Mouse (Mus musculus) adrenal gland, adult 2 months (tissue): Measurements from ENCODE around the gene Fam221a. TPM values are rescaled to one million over a fixed set of nuclear protein-coding genes. Genes with fewer than 3 reads are reported as not detected.

ENCODE experiments used
- DNase-seq: peaks from one replicate; pipeline ENCODE4 v3.0.0; 2021
- long read RNA-seq: library from polyadenylated mRNA; stranded (forward); transcript quantifications from one replicate; pipeline ENCODE4 v2.0.0, GENCODE M21; 2021
- polyA plus RNA-seq: library from polyadenylated mRNA; depleted of rRNA; stranded (reverse); fragments of >200 nt; gene quantifications from 2 replicates; pipeline ENCODE4 v1.2.3, GENCODE M21; 2012; rRNA removed
- total RNA-seq, 2 experiments: library from RNA; stranded (reverse); gene quantifications; 2 replicates each; pipeline ENCODE4 v1.2.3; 2021

Gene Fam221a
- total RNA-seq: 1 to 10 TPM in 1 of 2 experiments, under 1 TPM in 1; 0.69 to 2.6 TPM
- 1.7 and 1.8 TPM in 2 replicates for polyA plus RNA-seq
- long read RNA-seq, partial matches to known transcripts: 0 of 1 reads
- long read RNA-seq, other reads (novel, unspliced or antisense): 0 of 1 reads

DNA sequence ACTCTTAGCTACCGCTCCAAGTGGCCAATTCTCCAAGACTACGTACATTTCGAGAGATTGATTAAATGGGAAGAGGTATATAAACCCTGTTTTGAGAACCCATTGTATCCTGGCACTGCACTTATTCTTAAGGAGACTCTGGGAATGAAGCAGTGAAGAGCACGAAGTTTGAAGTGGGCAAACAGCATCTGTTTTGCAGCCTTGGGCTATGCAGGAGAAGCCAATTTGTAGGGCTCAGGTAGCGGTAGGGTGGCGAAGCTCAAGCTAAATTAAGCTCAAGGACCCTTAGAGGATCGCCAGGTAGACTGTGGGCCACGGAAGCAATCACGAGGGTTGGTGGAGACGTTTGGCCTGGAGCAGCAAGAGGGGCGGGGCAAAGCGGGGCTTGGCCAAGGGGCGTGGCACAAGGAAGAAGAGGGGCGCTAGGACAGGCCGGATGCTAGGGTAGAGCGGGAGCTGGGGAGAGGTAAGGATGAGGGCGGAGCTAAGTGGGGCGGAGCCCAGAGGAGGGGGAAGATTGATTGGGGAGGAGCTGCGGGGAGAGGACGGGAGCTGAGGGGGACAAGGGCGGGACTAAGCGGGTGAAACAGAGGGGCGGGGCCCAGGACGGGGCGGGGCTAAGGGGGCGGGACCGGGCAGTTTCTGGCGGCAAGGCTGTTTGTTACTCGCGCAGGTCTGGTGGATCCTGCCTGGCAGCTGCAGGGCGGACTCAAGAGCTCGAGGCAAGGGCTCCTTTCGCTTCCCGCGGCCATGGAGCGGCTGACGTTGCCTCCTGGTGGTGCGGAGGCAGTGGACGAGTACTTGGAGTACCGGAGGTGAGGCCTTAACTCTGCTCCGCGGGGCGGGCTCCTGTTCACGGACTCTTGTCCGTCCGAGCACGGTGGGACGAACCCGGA is at the start of gene Fam221a:
Gene Fam221a, plus strand, starts transcription at position 581 of the 896 bp plus-strand sequence.
- DNase-seq: peak; percentile 92

DNA sequence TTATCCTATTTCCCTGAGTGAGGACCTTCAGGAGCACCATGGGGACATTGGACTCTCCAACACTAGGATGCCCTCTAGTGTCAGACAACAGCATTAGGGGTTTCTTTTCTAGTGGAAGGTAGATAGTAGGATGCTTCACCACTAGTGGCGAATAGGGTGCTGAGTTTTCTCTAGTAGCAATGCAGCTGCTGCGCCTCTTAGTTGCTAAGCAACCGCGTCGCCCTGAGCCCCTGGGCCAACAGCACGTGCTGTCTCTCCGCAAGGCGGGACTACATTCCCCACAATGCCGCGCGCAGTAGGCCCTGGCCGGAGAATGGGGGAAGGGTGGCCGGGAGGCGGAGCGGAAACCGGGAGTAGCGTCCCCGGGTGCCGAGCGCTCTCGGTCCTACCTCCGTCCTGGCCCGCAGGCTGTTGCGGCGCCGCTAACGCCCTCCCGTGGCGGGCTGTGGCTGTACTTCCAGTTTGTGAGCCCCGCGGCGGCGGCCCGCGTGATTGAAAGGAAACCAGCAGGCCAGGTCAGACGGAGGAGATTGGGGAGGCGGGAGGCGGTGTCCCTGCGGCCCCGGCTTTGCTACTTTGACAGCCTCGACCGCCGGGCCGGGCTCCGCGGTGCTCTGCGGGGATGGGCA is 48.5 kb upstream of the Fam221a start, which contains the start of gene Ccdc126:
Gene Ccdc126, plus strand, starts transcription at position 309 of the 629 bp plus-strand sequence.
- DNase-seq: peak; percentile 99

GRCm38 (mm10) chr6:49319595-49320315 is 47.8 kb upstream of the Fam221a start:
- no peak for DNase-seq

- DNase-seq: no peak
These were observed 46.2 kb upstream of the Fam221a start for GRCm38 (mm10) chr6:49321341-49321740.

DNA sequence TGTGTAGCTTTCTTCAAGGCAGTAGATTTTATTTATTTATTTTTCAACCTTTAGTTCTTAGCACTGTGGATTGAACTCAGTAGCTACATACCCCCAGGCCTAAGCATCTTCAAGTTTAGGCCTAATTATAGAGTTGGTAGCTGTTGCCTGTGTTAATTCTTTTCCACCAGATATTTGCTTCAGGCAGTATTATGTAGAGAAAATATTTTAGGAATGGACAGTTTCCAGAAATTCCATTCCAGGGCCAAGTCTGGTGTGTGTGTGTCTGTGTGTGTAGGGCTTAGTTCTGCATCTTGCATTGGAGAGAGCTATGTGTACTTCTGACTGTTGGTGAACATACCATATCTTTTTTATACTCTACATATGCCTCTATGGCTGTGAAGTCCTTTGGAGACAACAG is 45.5 kb upstream of the Fam221a start:
- DNase-seq: no peak

GRCm38 (mm10) chr6:49322986-49323385 is 44.6 kb upstream of the Fam221a start:
- DNase-seq: peak; percentile 37

DNA sequence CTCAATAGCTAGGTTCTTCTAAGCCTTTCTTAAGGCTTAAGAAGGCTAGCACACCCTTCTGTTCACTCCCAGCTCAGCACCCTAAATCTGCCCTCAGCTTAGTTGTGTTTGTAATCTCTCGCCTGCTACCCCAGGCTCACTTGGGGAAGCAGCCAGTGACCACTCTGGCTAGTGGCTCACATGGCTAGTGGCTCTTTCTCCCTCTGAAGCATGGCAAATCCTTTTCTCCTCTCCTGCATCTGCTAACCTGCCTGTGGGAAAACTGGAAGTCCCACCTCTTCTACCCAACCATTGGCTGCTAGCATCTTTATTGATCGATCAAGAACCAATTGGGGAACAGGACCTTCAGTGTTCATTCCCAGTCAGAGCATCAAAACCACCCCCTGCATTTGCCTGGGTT is 43.0 kb upstream of the Fam221a start:
- DNase-seq: no peak

DNA sequence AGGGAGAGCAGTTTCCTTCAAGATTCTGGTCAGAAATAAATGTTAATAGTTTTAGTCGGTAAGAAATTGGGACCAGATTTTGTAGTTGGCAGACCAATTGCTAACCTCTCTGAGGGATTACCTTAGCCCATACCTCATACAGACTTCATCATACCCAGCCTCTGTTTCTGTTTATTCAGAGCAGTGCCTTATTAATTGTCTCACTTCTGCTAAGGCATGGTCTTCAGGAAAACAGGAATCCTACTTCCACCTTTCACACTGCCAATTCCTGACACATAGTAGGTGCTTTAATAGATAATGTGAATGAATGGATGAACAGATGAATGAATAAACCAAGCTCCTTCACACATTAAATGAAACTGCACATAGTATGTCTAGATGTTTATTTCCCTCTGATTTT is 42.2 kb upstream of the Fam221a start:
- DNase-seq: no peak

GRCm38 (mm10) chr6:49326846-49327245 is 40.7 kb upstream of the Fam221a start:
- DNase-seq: no peak

DNA sequence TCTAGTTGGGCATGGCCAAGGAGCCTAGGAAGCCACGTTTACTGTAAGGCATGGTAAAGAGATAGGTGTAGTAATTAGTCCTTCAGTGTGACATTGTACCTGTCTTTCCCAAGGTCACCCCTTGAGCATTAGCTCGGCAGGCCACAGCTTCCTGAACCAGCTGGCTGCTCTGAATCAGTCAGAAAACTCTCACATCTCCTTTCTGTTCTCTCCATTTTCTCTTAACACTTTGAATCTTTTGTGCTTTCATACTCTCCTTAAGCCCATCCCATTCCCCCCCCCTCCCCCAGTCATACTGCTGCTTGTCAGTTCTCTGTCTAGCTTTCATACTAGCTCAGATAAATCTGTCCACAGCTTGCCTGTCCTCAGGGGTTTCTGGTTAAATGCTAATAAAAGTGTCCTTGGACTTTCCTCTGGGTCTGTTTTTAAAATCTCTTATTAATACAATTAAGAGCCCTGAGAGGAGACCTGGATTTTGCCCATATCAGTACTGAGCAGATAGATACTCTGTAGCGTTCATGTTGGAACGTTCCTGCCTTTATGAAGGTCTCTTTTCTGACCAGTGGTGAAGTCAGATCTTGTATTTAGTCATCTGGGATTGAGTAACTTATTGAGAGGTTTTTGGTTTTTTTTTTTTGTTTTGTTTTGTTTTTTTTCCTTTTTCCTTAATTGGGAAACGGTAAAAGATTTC is 36.0 kb upstream of the Fam221a start:
- DNase-seq: peak; percentile 27

- DNase-seq: peak; percentile 27
These were observed 35.5 kb upstream of the Fam221a start for GRCm38 (mm10) chr6:49332060-49332370.

GRCm38 (mm10) chr6:49338566-49338965 is 29.0 kb upstream of the Fam221a start:
- DNase-seq: no peak

- no peak for DNase-seq
These were observed 28.4 kb upstream of the Fam221a start for GRCm38 (mm10) chr6:49339145-49339544.

- DNase-seq: no peak
These were observed 23.6 kb upstream of the Fam221a start for GRCm38 (mm10) chr6:49343737-49344469.

GRCm38 (mm10) chr6:49349826-49350225 is 17.7 kb upstream of the Fam221a start:
- DNase-seq: peak; percentile 48

DNA sequence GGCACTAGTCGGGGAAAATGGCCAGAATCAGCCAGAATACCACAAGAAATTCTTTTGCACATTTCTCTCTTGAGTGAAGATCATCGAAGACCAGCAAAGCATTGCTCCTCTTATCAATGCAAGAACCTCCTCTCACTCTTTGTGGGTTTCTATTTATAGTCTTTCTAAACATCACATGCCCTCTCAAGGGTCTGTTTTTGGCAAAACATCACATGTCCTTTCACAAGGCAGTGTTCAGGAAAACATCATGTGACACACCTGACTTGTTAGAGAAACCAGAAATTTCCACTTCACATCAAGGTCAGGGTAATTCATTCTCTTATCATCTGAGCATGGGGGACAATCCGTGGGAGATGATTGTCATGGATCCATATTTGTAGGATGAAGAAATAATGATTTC is 12.9 kb upstream of the Fam221a start:
- no peak for DNase-seq

- DNase-seq: no peak
These were observed 12.4 kb upstream of the Fam221a start for GRCm38 (mm10) chr6:49355171-49355570.

- DNase-seq: no peak
These were observed 7.1 kb upstream of the Fam221a start for GRCm38 (mm10) chr6:49360420-49360819.

GRCm38 (mm10) chr6:49368212-49368611 is 673 bp downstream of the Fam221a start:
- no peak for DNase-seq

DNA sequence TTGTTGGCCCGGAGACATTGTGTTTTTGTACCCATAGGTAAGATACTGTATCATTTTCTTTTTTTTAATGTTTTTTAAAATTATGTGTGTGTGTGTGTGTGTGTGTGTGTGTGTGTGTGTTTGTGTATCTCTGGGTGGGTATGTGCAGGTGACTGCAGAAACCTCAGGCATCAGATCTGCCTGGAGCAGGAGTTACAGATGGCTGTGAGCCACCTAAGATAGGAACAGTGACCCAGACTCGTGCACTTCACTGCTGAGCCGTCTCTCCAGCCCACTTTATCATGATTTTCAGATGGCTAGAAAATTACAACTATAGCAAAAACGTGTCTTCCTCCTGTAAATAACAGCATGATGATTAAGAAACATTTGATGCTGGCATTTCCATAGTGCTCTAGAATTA is 5.2 kb downstream of the Fam221a start:
- no peak for DNase-seq

- no peak for DNase-seq
These were observed 6.4 kb downstream of the Fam221a start for GRCm38 (mm10) chr6:49373943-49374342.
